Mouse (Mus musculus): Measurements from ENCODE around the gene Lnx1.
A peak's percentile ranks its signal among the peaks of the same experiment; 100 is the strongest.

Gene Lnx1

DNA sequence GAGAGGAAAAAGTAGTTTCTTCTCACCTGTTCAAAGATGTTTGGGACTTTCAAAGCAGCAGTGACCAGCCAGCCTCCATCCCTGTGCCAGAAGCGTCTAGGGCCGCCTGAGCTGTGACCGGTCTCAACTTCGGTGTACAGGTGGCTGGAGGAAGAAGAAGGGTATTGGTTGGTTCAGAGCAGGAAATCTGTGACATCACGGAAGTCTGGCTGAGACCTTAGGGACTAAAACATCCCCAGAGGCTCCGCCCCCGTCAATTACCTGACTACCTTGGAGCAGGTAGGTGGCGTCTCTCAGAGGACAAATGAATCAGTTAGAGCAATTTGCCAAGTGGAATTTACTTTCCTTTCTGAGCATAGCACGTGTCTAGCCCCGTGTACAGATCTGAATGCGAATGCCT lies at the start of gene Lnx1:
Gene Lnx1 (minus strand): TSS at position 147 of the 400 bp plus-strand sequence.
- TF ChIP-seq POU5F1 (IDR thresholded peaks at IDR 0.05; ENCODE audit: borderline replicate concordance, low read length) = no peak
- TF ChIP-seq NANOG (IDR thresholded peaks at IDR 0.05; ENCODE audit: borderline replicate concordance, low read length) = no peak
- TF ChIP-seq CTCF (conservative IDR thresholded peaks at IDR 0.05; ENCODE audit: low read length) = no peak
- Histone ChIP-seq H3K9me3 (ENCODE audit: low read length) (no peaks in the 10 kb centered on the region), H3K4me1 (replicated peaks; ENCODE audit: low read depth, low read length) (peaks cover 43% of the 10 kb centered on the region)

DNA sequence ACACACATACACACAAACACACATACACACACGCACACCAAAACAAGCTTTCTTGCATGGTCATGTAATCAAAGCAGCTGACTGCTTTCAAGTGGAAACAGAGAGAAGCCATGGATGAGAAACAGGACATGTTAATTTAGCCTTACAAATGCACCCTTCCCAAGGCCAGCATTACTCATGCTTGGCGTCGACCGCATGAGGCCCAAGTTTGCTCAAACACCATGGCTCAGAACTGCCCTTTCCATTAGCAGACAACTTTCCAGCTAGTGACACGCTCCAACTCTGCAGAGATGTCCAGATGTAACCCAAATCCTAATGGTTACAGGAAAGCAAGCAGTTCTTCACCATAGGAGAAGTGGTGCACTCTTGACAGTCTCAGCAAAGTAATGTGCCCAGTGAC lies 47.8 kb upstream of the Lnx1 start:
- Histone ChIP-seq H3K27me3 (ENCODE audit: insufficient read depth, low read length) (no peaks in the 10 kb centered on the region), H3K4me1 (replicated peaks; ENCODE audit: low read depth, low read length) (no peaks in the 10 kb centered on the region), H3K36me3 (ENCODE audit: insufficient read depth, low read length) (no peaks in the 10 kb centered on the region), H3K9me3 (ENCODE audit: low read length) (peaks cover 9% of the 10 kb centered on the region; the same call in 1 of the 2 replicates), H3K4me3 (replicated peaks; ENCODE audit: low read length) (no peak overlapping the region)
- TF ChIP-seq POU5F1 (IDR thresholded peaks at IDR 0.05; ENCODE audit: borderline replicate concordance, low read length) = no peak
- TF ChIP-seq CTCF (conservative IDR thresholded peaks at IDR 0.05; ENCODE audit: low read length) = no peak
- no peak for TF ChIP-seq NANOG (IDR thresholded peaks at IDR 0.05; ENCODE audit: borderline replicate concordance, low read length)

More for the DNA sequence above, at the start of gene Lnx1:
- Histone ChIP-seq H3K4me3 (replicated peaks; ENCODE audit: low read length) (peak within 1 kb of the TSS; percentile 29), H3K27me3 (ENCODE audit: insufficient read depth, low read length) (peaks cover 2% of the 10 kb centered on the region; the same call in 1 of the 2 replicates), H3K36me3 (ENCODE audit: insufficient read depth, low read length) (no peaks in the 10 kb centered on the region)

DNA sequence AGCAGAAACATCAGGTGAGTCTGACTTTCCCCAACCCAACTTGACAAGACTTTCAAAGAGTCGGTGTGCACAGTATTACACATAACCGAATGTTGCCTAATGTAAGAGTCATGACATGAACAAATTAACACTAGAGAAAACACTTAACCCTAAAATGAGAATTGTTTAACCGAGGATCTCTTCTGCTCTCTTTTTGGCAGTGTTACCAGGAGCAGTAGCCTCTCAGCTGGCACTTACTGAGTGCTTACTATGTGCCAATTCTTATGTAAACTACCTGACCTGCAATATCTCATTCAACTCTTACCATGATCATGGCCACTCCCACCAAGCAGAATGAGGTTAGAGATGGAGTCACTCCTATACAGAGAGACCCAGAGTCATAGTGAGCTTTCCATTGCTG lies 44.8 kb upstream of the Lnx1 start:
- Histone ChIP-seq H3K9me3 (ENCODE audit: low read length) (peaks cover 9% of the 10 kb centered on the region; the same call in 1 of the 2 replicates), H3K4me3 (replicated peaks; ENCODE audit: low read length) (no peak overlapping the region), H3K27me3 (ENCODE audit: insufficient read depth, low read length) (no peaks in the 10 kb centered on the region), H3K36me3 (ENCODE audit: insufficient read depth, low read length) (no peaks in the 10 kb centered on the region), H3K4me1 (replicated peaks; ENCODE audit: low read depth, low read length) (peaks cover 6% of the 10 kb centered on the region; the same call in 1 of the 2 replicates)
- TF ChIP-seq CTCF (conservative IDR thresholded peaks at IDR 0.05; ENCODE audit: low read length) = no peak

DNA sequence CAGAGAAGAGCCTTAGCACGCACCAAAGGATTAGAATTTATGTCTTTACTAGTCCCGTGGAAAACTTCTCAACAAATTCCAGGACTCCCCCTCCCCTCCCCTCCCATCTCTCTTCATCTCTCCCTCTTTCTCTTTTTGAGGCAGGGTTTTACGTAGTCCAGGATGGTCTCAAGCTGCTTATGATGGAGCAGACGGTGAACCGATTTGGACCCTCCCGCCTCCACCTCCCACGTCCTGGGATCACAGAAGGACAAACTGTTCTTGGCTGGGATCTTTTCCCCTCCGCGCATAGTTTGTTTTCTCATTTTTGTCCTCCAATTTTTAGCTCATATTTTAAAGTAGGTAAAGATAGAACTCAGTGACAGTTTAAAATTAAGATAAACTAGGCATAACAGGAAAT lies 38.2 kb upstream of the Lnx1 start:
- H3K27me3 ChIP-seq (ENCODE audit: insufficient read depth, low read length) = no peaks in the 10 kb centered on the region
- no peaks in the 10 kb centered on the region for H3K36me3 ChIP-seq (ENCODE audit: insufficient read depth, low read length)
- no peak overlapping the region for H3K4me3 ChIP-seq (replicated peaks; ENCODE audit: low read length)
- no peaks in the 10 kb centered on the region for H3K9me3 ChIP-seq (ENCODE audit: low read length)
- peaks cover 37% of the 10 kb centered on the region for H3K4me1 ChIP-seq (replicated peaks; ENCODE audit: low read depth, low read length)
- TF ChIP-seq NANOG (IDR thresholded peaks at IDR 0.05; ENCODE audit: borderline replicate concordance, low read length) (no peak), CTCF (conservative IDR thresholded peaks at IDR 0.05; ENCODE audit: low read length) (no peak), POU5F1 (IDR thresholded peaks at IDR 0.05; ENCODE audit: borderline replicate concordance, low read length) (no peak)

DNA sequence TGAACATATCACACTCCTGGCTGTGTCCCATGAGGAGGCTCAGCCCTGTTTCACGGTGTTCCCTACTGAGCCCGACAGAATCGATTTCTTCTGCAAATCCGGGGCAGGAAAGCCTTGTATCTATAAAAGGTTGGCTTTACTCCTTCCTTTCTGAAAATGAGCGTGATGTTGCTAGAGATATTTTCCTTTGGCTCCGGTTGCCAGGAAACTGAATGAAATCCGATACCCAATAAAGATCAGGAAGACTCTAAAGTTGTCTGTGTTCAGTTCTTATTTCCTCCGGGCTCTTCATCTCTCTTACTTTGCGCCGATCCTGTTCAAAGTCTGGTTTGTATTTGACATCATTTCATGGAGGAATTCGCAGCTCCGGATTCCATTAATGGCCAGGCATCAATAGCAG lies 36.7 kb upstream of the Lnx1 start:
- Histone ChIP-seq H3K4me1 (replicated peaks; ENCODE audit: low read depth, low read length) (peaks cover 36% of the 10 kb centered on the region), H3K27me3 (ENCODE audit: insufficient read depth, low read length) (no peaks in the 10 kb centered on the region), H3K4me3 (replicated peaks; ENCODE audit: low read length) (no peak overlapping the region), H3K9me3 (ENCODE audit: low read length) (no peaks in the 10 kb centered on the region), H3K36me3 (ENCODE audit: insufficient read depth, low read length) (no peaks in the 10 kb centered on the region)
- TF ChIP-seq CTCF (conservative IDR thresholded peaks at IDR 0.05; ENCODE audit: low read length) (no peak), POU5F1 (IDR thresholded peaks at IDR 0.05; ENCODE audit: borderline replicate concordance, low read length) (no peak), NANOG (IDR thresholded peaks at IDR 0.05; ENCODE audit: borderline replicate concordance, low read length) (no peak)

DNA sequence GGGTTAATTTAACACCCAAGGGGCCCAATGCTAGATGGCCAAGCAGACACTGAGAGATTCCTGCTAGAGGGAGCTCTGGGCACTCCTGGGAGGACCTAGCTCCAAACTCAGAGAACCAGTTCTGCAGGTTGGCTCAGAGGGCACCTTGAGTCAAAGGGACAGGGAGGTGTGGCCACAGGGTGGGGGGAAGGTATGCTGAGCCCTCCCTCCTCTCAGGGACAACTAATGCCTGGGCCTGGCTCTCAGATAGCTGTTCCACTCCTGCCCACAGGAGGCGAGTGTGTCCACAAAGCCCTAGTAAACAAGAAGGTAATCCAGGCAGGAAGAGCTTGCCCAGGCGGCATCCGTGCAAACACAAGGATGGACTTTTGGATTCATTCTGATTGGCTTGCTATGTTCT lies 35.6 kb upstream of the Lnx1 start:
- TF ChIP-seq POU5F1 (IDR thresholded peaks at IDR 0.05; ENCODE audit: borderline replicate concordance, low read length) (no peak), NANOG (IDR thresholded peaks at IDR 0.05; ENCODE audit: borderline replicate concordance, low read length) (no peak), CTCF (conservative IDR thresholded peaks at IDR 0.05; ENCODE audit: low read length) (peak; percentile 15)
- Histone ChIP-seq H3K9me3 (ENCODE audit: low read length) (no peaks in the 10 kb centered on the region), H3K27me3 (ENCODE audit: insufficient read depth, low read length) (no peaks in the 10 kb centered on the region), H3K4me3 (replicated peaks; ENCODE audit: low read length) (no peak overlapping the region), H3K36me3 (ENCODE audit: insufficient read depth, low read length) (no peaks in the 10 kb centered on the region), H3K4me1 (replicated peaks; ENCODE audit: low read depth, low read length) (peaks cover 47% of the 10 kb centered on the region)

DNA sequence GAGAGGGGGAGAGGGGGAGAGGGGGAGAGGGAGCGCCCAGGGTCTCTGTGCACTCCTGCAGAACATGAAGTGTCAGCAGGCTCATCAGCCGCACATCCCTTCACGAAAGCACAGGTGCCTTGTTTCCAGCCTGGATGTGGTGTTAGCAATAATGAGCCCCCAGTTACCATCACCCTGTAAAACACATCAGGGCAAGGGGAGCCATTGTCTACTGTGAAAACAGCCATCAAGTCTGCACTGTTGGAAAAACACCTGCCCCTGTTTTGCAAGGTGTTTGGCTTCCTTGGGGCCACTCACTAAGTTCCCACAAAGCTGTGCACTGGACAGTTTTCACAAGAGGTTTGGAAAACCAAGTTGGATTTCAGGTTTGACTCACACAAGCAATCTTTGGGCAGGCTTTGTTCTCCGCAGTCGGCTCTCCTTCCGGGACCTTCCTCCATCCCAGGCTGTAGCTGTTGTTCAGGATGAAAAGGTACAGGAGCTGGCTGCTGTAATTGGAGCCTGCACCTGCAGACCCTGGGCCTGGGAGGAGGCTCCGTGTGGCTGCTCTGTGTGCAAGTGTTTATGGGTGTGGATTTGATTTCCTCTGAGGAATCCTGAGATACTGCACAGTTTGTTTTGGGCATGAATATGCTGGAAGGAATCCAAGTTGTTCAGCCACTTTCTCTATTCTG lies 31.3 kb upstream of the Lnx1 start:
- peaks cover 5% of the 10 kb centered on the region; the same call in 1 of the 2 replicates for H3K9me3 ChIP-seq (ENCODE audit: low read length)
- H3K4me1 ChIP-seq (replicated peaks; ENCODE audit: low read depth, low read length) = peaks cover 53% of the 10 kb centered on the region
- H3K4me3 ChIP-seq (replicated peaks; ENCODE audit: low read length) = peak overlapping the region; percentile 10; the same call in 1 of the 2 replicates
- no peak for TF ChIP-seq CTCF (conservative IDR thresholded peaks at IDR 0.05; ENCODE audit: low read length)
- TF ChIP-seq NANOG (IDR thresholded peaks at IDR 0.05; ENCODE audit: borderline replicate concordance, low read length) = peak; percentile 68; the same call in 1 of the 2 replicates
- no peak for TF ChIP-seq POU5F1 (IDR thresholded peaks at IDR 0.05; ENCODE audit: borderline replicate concordance, low read length)
- no peaks in the 10 kb centered on the region for H3K36me3 ChIP-seq (ENCODE audit: insufficient read depth, low read length)
- H3K27me3 ChIP-seq (ENCODE audit: insufficient read depth, low read length) = no peaks in the 10 kb centered on the region

DNA sequence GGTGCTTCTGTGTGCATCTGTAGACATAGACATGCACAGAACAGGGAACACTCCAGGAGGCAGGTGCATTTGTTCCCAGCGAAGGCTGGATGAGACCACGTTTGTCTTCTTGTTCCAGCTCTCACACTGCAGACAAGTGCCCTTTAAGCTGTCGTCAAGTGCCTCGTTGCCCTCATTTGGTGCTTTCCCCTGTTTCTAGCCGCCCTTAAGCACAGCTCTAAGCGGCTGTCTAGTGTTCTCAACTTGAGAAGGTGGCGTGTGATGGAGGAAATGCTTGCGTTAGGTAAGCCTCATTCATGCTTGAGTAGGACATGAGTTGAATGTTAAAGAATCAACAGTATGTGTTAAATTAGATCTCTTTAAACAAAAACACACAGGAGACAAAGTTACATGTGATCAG lies 29.9 kb upstream of the Lnx1 start:
- peaks cover 5% of the 10 kb centered on the region; the same call in 1 of the 2 replicates for H3K9me3 ChIP-seq (ENCODE audit: low read length)
- H3K36me3 ChIP-seq (ENCODE audit: insufficient read depth, low read length) = no peaks in the 10 kb centered on the region
- H3K4me1 ChIP-seq (replicated peaks; ENCODE audit: low read depth, low read length) = peaks cover 45% of the 10 kb centered on the region
- no peak overlapping the region for H3K4me3 ChIP-seq (replicated peaks; ENCODE audit: low read length)
- no peak for TF ChIP-seq POU5F1 (IDR thresholded peaks at IDR 0.05; ENCODE audit: borderline replicate concordance, low read length)
- no peak for TF ChIP-seq CTCF (conservative IDR thresholded peaks at IDR 0.05; ENCODE audit: low read length)
- TF ChIP-seq NANOG (IDR thresholded peaks at IDR 0.05; ENCODE audit: borderline replicate concordance, low read length) = no peak
- H3K27me3 ChIP-seq (ENCODE audit: insufficient read depth, low read length) = no peaks in the 10 kb centered on the region

DNA sequence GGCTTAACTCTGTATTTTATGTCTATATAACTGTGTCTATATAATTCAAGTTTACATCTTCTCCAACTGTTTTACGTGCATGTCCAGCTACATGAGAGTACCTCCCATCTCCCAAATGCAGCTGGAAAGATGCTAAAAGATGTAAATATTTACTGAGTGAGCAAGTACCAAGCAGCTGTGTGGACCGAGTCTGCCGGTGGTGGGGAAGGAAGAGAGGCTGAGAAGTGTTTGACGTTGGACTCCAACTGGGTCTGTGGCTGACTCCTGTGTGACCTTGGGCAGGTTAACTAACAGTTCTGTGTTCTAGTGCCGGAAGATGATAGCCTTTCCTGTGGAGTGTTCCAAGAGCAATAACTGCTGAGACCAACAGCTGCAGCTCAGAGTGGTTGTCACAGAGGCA lies 27.9 kb upstream of the Lnx1 start:
- no peak for TF ChIP-seq CTCF (conservative IDR thresholded peaks at IDR 0.05; ENCODE audit: low read length)
- no peak for TF ChIP-seq POU5F1 (IDR thresholded peaks at IDR 0.05; ENCODE audit: borderline replicate concordance, low read length)
- TF ChIP-seq NANOG (IDR thresholded peaks at IDR 0.05; ENCODE audit: borderline replicate concordance, low read length) = no peak

More for the DNA sequence above, 27.9 kb upstream of the Lnx1 start:
- Histone ChIP-seq H3K9me3 (ENCODE audit: low read length) (peaks cover 5% of the 10 kb centered on the region; the same call in 1 of the 2 replicates), H3K36me3 (ENCODE audit: insufficient read depth, low read length) (no peaks in the 10 kb centered on the region), H3K4me1 (replicated peaks; ENCODE audit: low read depth, low read length) (peaks cover 55% of the 10 kb centered on the region), H3K4me3 (replicated peaks; ENCODE audit: low read length) (no peak overlapping the region), H3K27me3 (ENCODE audit: insufficient read depth, low read length) (no peaks in the 10 kb centered on the region)

Measured in E14TG2a.4 (cell line).